Mouse (Mus musculus): ENCODE measurements at regions not wholly inside any gene's neighbourhood (a gene's known extent, or its start where the extent isn't known, plus 50 kb on each side); places are given as distances from the start of the nearest gene placed in this dataset.

GRCm38 (mm10) chr4:56160551-56161256 is 579.2 kb upstream of the Gm26657 start:
- DNase-seq (ENCODE audit: inconsistent ontology term): peak; percentile 55

GRCm38 (mm10) chr4:56157521-56158065 is 582.3 kb upstream of the Gm26657 start:
- no peak for DNase-seq (ENCODE audit: inconsistent ontology term)

GRCm38 (mm10) chr4:56150716-56151115 is 589.2 kb upstream of the Gm26657 start:
- no peak for DNase-seq (ENCODE audit: inconsistent ontology term)

- no peak for DNase-seq (ENCODE audit: inconsistent ontology term)
Measured at GRCm38 (mm10) chr4:56143827-56144226, 596.0 kb upstream of the Gm26657 start.

- peak; percentile 56 for DNase-seq (ENCODE audit: inconsistent ontology term)
Measured at GRCm38 (mm10) chr4:56136837-56137236, 603.0 kb upstream of the Gm26657 start.

- DNase-seq (ENCODE audit: inconsistent ontology term): no peak
Measured at GRCm38 (mm10) chr4:56134350-56134749, 602.1 kb upstream of the Klf4 start.

- peak; percentile 32 for DNase-seq (ENCODE audit: inconsistent ontology term)
Measured at GRCm38 (mm10) chr4:56127730-56128482, 595.6 kb upstream of the Klf4 start.

- no peak for DNase-seq (ENCODE audit: inconsistent ontology term)
Measured at GRCm38 (mm10) chr4:56124515-56124914, 592.2 kb upstream of the Klf4 start.

GRCm38 (mm10) chr4:56122198-56122597 is 589.9 kb upstream of the Klf4 start:
- DNase-seq (ENCODE audit: inconsistent ontology term): no peak

- no peak for DNase-seq (ENCODE audit: inconsistent ontology term)
Measured at GRCm38 (mm10) chr4:56121664-56122063, 589.4 kb upstream of the Klf4 start.

- no peak for DNase-seq (ENCODE audit: inconsistent ontology term)
Measured at GRCm38 (mm10) chr4:56120357-56120756, 588.1 kb upstream of the Klf4 start.

GRCm38 (mm10) chr4:56113701-56114196 is 581.5 kb upstream of the Klf4 start:
- DNase-seq (ENCODE audit: inconsistent ontology term): peak; percentile 82

GRCm38 (mm10) chr4:56112931-56113700 is 580.9 kb upstream of the Klf4 start:
- no peak for DNase-seq (ENCODE audit: inconsistent ontology term)

- DNase-seq (ENCODE audit: inconsistent ontology term): no peak
Measured at GRCm38 (mm10) chr4:56106962-56107361, 574.7 kb upstream of the Klf4 start.

- DNase-seq (ENCODE audit: inconsistent ontology term): no peak
Measured at GRCm38 (mm10) chr4:56102314-56102713, 570.0 kb upstream of the Klf4 start.

GRCm38 (mm10) chr4:56090796-56091195 is 558.5 kb upstream of the Klf4 start:
- DNase-seq (ENCODE audit: inconsistent ontology term): no peak

- no peak for DNase-seq (ENCODE audit: inconsistent ontology term)
Measured at GRCm38 (mm10) chr4:56088701-56089100, 556.4 kb upstream of the Klf4 start.

- no peak for DNase-seq (ENCODE audit: inconsistent ontology term)
Measured at GRCm38 (mm10) chr4:56086306-56086705, 554.0 kb upstream of the Klf4 start.

- no peak for DNase-seq (ENCODE audit: inconsistent ontology term)
Measured at GRCm38 (mm10) chr4:56084205-56084604, 551.9 kb upstream of the Klf4 start.

GRCm38 (mm10) chr4:56082411-56082810 is 550.1 kb upstream of the Klf4 start:
- no peak for DNase-seq (ENCODE audit: inconsistent ontology term)

- DNase-seq (ENCODE audit: inconsistent ontology term): no peak
Measured at GRCm38 (mm10) chr4:56080960-56081359, 548.7 kb upstream of the Klf4 start.
